9 mouse cellular contexts compared by ENCODE assay signal in genomic region chr2:30343601-30344137, GRCm38 (mm10). TPM values are rescaled to one million over a fixed set of nuclear protein-coding genes. Genes with fewer than 3 reads are reported as not detected.
DNase-seq lines count a peak whose midpoint lies in the region; ATAC-seq and TF ChIP-seq lines count a peak whose summit lies in the region.
"Had no signal": no experiment of that assay in that cellular context is flagged by ENCODE, and none has a peak within 500 bp of the region (broad histone marks: within the 10 kb centered on the region; RNA-seq: fewer than 3 reads in every experiment).

No protein-coding gene starts in this region.

- peaks cover 45% of the 10 kb centered on the region for H3K36me3 ChIP-seq in liver, embryonic 14.5 days (replicated peaks; ENCODE audit: control insufficient read depth, insufficient read depth, low read depth)
- H3K36me3 ChIP-seq in liver, embryonic 11.5 days (ENCODE audit: control insufficient read depth, insufficient read depth, low read length) = peaks cover 59% of the 10 kb centered on the region

- H3K27ac ChIP-seq in cerebellum, adult 2 months (ENCODE audit: insufficient read depth, low read length) = peak overlapping the region; percentile 37
- no peak overlapping the region for H3K27ac ChIP-seq in liver, embryonic 14.5 days
- H3K27ac ChIP-seq in liver, embryonic 11.5 days (ENCODE audit: low read depth, low read length) = no peak overlapping the region

- no peak overlapping the region for H3K9ac ChIP-seq in liver, embryonic 14.5 days (replicated peaks)
- no peak overlapping the region for H3K9ac ChIP-seq in liver, embryonic 11.5 days (ENCODE audit: low read depth, low read length)

- no peak overlapping the region for H3K4me3 ChIP-seq in cerebellum, adult 2 months (replicated peaks; ENCODE audit: insufficient read depth, low read depth, low read length)
- H3K4me3 ChIP-seq in liver, embryonic 14.5 days (ENCODE audit: insufficient read depth in 1 of 2, low read depth in 2 of 2, low read length in 2 of 2) = no peak overlapping the region
- H3K4me3 ChIP-seq in liver, embryonic 11.5 days (ENCODE audit: low read depth, low read length) = no peak overlapping the region

- no peaks in the 10 kb centered on the region for H3K27me3 ChIP-seq in cerebellum, adult 2 months (ENCODE audit: control insufficient read depth, insufficient read depth, low read length)
- H3K27me3 ChIP-seq in liver, embryonic 14.5 days (ENCODE audit: control insufficient read depth, insufficient read depth, low read length) = no peaks in the 10 kb centered on the region
- no peaks in the 10 kb centered on the region for H3K27me3 ChIP-seq in liver, embryonic 11.5 days (replicated peaks; ENCODE audit: control insufficient read depth, insufficient read depth, low read length)

- no peak; the same call in 1 of the 2 replicates for TF ChIP-seq CTCF in cerebellum, adult 2 months (IDR thresholded peaks at IDR 0.05; ENCODE audit: borderline replicate concordance, insufficient read depth, low read depth, low read length)
- peak; percentile 13; the same call in 1 of the 2 replicates for TF ChIP-seq CTCF in liver, embryonic 14.5 days (IDR thresholded peaks at IDR 0.05; ENCODE audit: low read depth)

- H3K9me3 ChIP-seq in liver, embryonic 14.5 days (ENCODE audit: control insufficient read depth, low read length) = no peaks in the 10 kb centered on the region
- no peaks in the 10 kb centered on the region for H3K9me3 ChIP-seq in liver, embryonic 11.5 days (ENCODE audit: control insufficient read depth, low read length)

- no peak overlapping the region for H3K4me2 ChIP-seq in liver, embryonic 14.5 days (ENCODE audit: low read depth)
- no peak overlapping the region for H3K4me2 ChIP-seq in liver, embryonic 11.5 days

- no peak for ATAC-seq in liver, embryonic 14.5 days (ENCODE audit: insufficient read depth)
- no peak for ATAC-seq in liver, embryonic 11.5 days (replicated peaks; ENCODE audit: low FRiP score)

- H3K4me1 ChIP-seq in cerebellum, adult 2 months (ENCODE audit: control insufficient read depth, insufficient read depth, low read length) = peaks cover 26% of the 10 kb centered on the region
- no peaks in the 10 kb centered on the region for H3K4me1 ChIP-seq in liver, embryonic 14.5 days (replicated peaks; ENCODE audit: control insufficient read depth in 2 of 2, insufficient read depth in 2 of 2, low read length in 1 of 2)
- H3K4me1 ChIP-seq in liver, embryonic 11.5 days (replicated peaks; ENCODE audit: control insufficient read depth, insufficient read depth, low read length) = no peaks in the 10 kb centered on the region

- TF ChIP-seq EP300 in liver, embryonic 14.5 days (IDR thresholded peaks at IDR 0.05; ENCODE audit: low read depth) = no peak

- WGBS in cerebellum, adult 2 months = 20% methylated on average over 14 of the region's 14 CpGs
- 80% methylated on average over 14 of the region's 14 CpGs for WGBS in liver, embryonic 14.5 days (ENCODE audit: insufficient replicate concordance)
- WGBS in liver, embryonic 11.5 days = 86% methylated on average over 14 of the region's 14 CpGs

- TF ChIP-seq POLR2A in cerebellum, adult 2 months (IDR thresholded peaks at IDR 0.05; ENCODE audit: borderline replicate concordance, insufficient read depth, low read length) = no peak

- DNase-seq in cerebellum, adult 2 months = peak; percentile 58 to 62
- no peak for DNase-seq in cerebellum, adult 11 months
- DNase-seq in liver, embryonic 14.5 days (ENCODE audit: low read depth in 3 of 3, low spot score in 3 of 3) = no peak
- no peak for DNase-seq in liver
- peak; percentile 51 to 58 for DNase-seq in cerebellum, postnatal 36 days
- peak; percentile 21 for DNase-seq in lung, postnatal 14 days
- DNase-seq in liver, embryonic 11.5 days (ENCODE audit: low spot score) = no peak
- DNase-seq in T-cell, adult 2 months (ENCODE audit: low spot score) = no peak
- DNase-seq: layer of hippocampus, adult 9-11 months had no signal

RNA-seq across cellular contexts. Expression of gene Sh3glb2, which starts 15.5 kb away (rescaled TPM):
- 509 and 525 TPM in 2 replicates for polyA plus RNA-seq in cerebellum, adult 2 months (2012; rRNA removed)
- 22.2 and 23.1 TPM in 2 replicates for polyA plus RNA-seq in liver, embryonic 14.5 days (2012; rRNA removed)
- polyA plus RNA-seq in liver, embryonic 14.5 days (2014; fragmentation: Nextera tagmentation; extraction: Ambion mirVana) = 13.6 and 15.4 TPM in 2 replicates
- polyA plus RNA-seq in liver, embryonic 11.5 days (2014; fragmentation: Nextera tagmentation; extraction: Ambion mirVana) = 44.0 and 48.9 TPM in 2 replicates

RNA-seq across cellular contexts. Expression of gene Miga2, which starts 20.4 kb away (rescaled TPM):
- 108 and 114 TPM in 2 replicates for polyA plus RNA-seq in cerebellum, adult 2 months (2012; rRNA removed)
- polyA plus RNA-seq in liver, embryonic 14.5 days (2012; rRNA removed) = 6.1 and 6.9 TPM in 2 replicates
- 5.3 and 5.8 TPM in 2 replicates for polyA plus RNA-seq in liver, embryonic 14.5 days (2014; fragmentation: Nextera tagmentation; extraction: Ambion mirVana)
- polyA plus RNA-seq in liver, embryonic 11.5 days (2014; fragmentation: Nextera tagmentation; extraction: Ambion mirVana) = 19.7 and 21.2 TPM in 2 replicates

RNA-seq across cellular contexts. Expression of gene Dolpp1, which starts 48.4 kb away (rescaled TPM):
- 50.5 and 55.9 TPM in 2 replicates for polyA plus RNA-seq in cerebellum, adult 2 months (2012; rRNA removed)
- 17.0 and 23.1 TPM in 2 replicates for polyA plus RNA-seq in liver, embryonic 14.5 days (2012; rRNA removed)
- 13.5 and 17.4 TPM in 2 replicates for polyA plus RNA-seq in liver, embryonic 14.5 days (2014; fragmentation: Nextera tagmentation; extraction: Ambion mirVana)
- 37.6 and 39.9 TPM in 2 replicates for polyA plus RNA-seq in liver, embryonic 11.5 days (2014; fragmentation: Nextera tagmentation; extraction: Ambion mirVana)

RNA-seq across cellular contexts. Expression of gene Nup188, which starts 57.5 kb away (rescaled TPM):
- 19.4 and 22.9 TPM in 2 replicates for polyA plus RNA-seq in cerebellum, adult 2 months (2012; rRNA removed)
- polyA plus RNA-seq in liver, embryonic 14.5 days (2012; rRNA removed) = 15.7 and 16.1 TPM in 2 replicates
- 19.1 and 20.8 TPM in 2 replicates for polyA plus RNA-seq in liver, embryonic 14.5 days (2014; fragmentation: Nextera tagmentation; extraction: Ambion mirVana)
- 60.1 and 64.5 TPM in 2 replicates for polyA plus RNA-seq in liver, embryonic 11.5 days (2014; fragmentation: Nextera tagmentation; extraction: Ambion mirVana)

RNA-seq across cellular contexts. Expression of gene Dolk, which starts 57.5 kb away (rescaled TPM):
- 20.8 and 21.8 TPM in 2 replicates for polyA plus RNA-seq in cerebellum, adult 2 months (2012; rRNA removed)
- 4.6 and 5.1 TPM in 2 replicates for polyA plus RNA-seq in liver, embryonic 14.5 days (2012; rRNA removed)
- 10.9 and 11.4 TPM in 2 replicates for polyA plus RNA-seq in liver, embryonic 14.5 days (2014; fragmentation: Nextera tagmentation; extraction: Ambion mirVana)
- polyA plus RNA-seq in liver, embryonic 11.5 days (2014; fragmentation: Nextera tagmentation; extraction: Ambion mirVana) = 24.2 and 25.6 TPM in 2 replicates

Comparison
In these comparisons a context has a peak if more than half of its experiments do, and no peak if none do; other contexts are left out.
1. DNase-seq: peak in cerebellum, adult 2 months (2 of 2), cerebellum, postnatal 36 days (2 of 2) and lung, postnatal 14 days (single experiment); none in cerebellum, adult 11 months (single experiment), liver, embryonic 14.5 days (0 of 3), liver (single experiment), liver, embryonic 11.5 days (single experiment) and T-cell, adult 2 months (single experiment).
2. RNA of gene Sh3glb2, which starts 15.5 kb away (polyA plus RNA-seq): 509 to 525 TPM in cerebellum, adult 2 months; 44.0 to 48.9 TPM in liver, embryonic 11.5 days and 13.6 to 23.1 TPM in liver, embryonic 14.5 days; every median in the first group is over 10 times any median in the second.